Mouse (Mus musculus) embryonic fibroblast, embryonic 13.5 days (primary cell): Measurements from ENCODE around the gene Prdm8.

Source experiments
- CTCF ChIP-seq: IDR thresholded peaks from 2 replicates; pipeline ENCODE4 v1.5.1; 2011; ENCODE audit warnings: mild to moderate bottlenecking, control low read depth, low read length, moderate library complexity, borderline replicate concordance; ENCODE audit not compliant: insufficient read depth
- POLR2A ChIP-seq: IDR thresholded peaks from 2 replicates; pipeline ENCODE4 v1.6.1; 2011; ENCODE audit warnings: low read depth, mild to moderate bottlenecking, control low read depth, low read length, moderate library complexity

DNA sequence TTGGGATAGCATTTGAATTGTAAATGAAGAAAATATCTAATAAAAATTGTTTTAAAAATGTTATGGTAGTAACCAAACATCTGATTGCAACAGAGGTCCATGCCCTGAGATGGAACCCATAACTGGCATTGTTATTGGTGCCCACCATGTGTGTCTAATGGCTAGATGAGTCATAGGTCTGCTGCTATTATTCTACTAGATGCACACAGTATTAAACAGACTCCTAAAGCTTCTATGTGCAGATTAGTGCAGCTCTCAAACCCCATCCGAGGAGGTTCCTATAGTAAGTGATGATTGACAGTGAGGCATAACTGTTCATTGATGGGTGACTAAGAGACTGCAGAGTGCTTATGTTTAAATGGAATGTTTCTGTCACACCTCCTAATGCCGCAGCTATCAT is 59.7 kb downstream of the Prdm8 start:
- TF ChIP-seq CTCF (no peak), POLR2A (no peak)
